Mouse (Mus musculus): ENCODE results near the gene Rhot1. TPM values are rescaled to one million over a fixed set of nuclear protein-coding genes. Genes with fewer than 3 reads are reported as not detected.

The Rhot1 gene
- polyA plus RNA-seq (2015; fragmentation: Nextera tagmentation; extraction: Ambion mirVana): 56.5 and 60.3 TPM in 2 replicates

GRCm38 (mm10) chr11:80208860-80209800 lies at the start of gene Rhot1:
Gene Rhot1 (plus strand): TSS chr11:80209019.
- Histone ChIP-seq H3K36me3 (no peaks in the 10 kb centered on the region), H3K9me3 (replicated peaks) (no peaks in the 10 kb centered on the region), H3K4me2 (peak within 1 kb of the TSS; percentile 63), H3K27ac (peak within 1 kb of the TSS; percentile 98), H3K4me1 (replicated peaks) (peaks cover 10% of the 10 kb centered on the region), H3K27me3 (no peaks in the 10 kb centered on the region), H3K9ac (peak within 1 kb of the TSS; percentile 96), H3K4me3 (peak within 1 kb of the TSS; percentile 98)
- WGBS: under 1% methylated on average over 78 of the region's 78 CpGs
- ATAC-seq (replicated peaks; ENCODE audit: insufficient number of reproducible peaks, insufficient read depth, low FRiP score, low read depth): peak; percentile 93

- H3K27me3 ChIP-seq: peaks cover 8% of the 10 kb centered on the region
- no peak overlapping the region for H3K4me2 ChIP-seq
- no peak overlapping the region for H3K9ac ChIP-seq
- no peaks in the 10 kb centered on the region for H3K36me3 ChIP-seq
- H3K4me1 ChIP-seq (replicated peaks): no peaks in the 10 kb centered on the region
- no peaks in the 10 kb centered on the region for H3K9me3 ChIP-seq (replicated peaks)
- no peak overlapping the region for H3K4me3 ChIP-seq
- no peak overlapping the region for H3K27ac ChIP-seq
- 80% methylated on average over 4 of the region's 4 CpGs for WGBS
- no peak for ATAC-seq (replicated peaks; ENCODE audit: insufficient number of reproducible peaks, insufficient read depth, low FRiP score, low read depth)
These were observed 47.8 kb upstream of the Rhot1 start for GRCm38 (mm10) chr11:80161041-80161440.

GRCm38 (mm10) chr11:80163362-80164116 lies 45.3 kb upstream of the Rhot1 start:
- Histone ChIP-seq H3K9ac (no peak overlapping the region), H3K9me3 (replicated peaks) (no peaks in the 10 kb centered on the region), H3K36me3 (no peaks in the 10 kb centered on the region), H3K4me2 (no peak overlapping the region), H3K27me3 (no peaks in the 10 kb centered on the region), H3K27ac (no peak overlapping the region), H3K4me1 (replicated peaks) (no peaks in the 10 kb centered on the region), H3K4me3 (no peak overlapping the region)
- 66% methylated on average over 7 of the region's 7 CpGs for WGBS
- ATAC-seq (replicated peaks; ENCODE audit: insufficient number of reproducible peaks, insufficient read depth, low FRiP score, low read depth): no peak

- H3K36me3 ChIP-seq: no peaks in the 10 kb centered on the region
- no peak overlapping the region for H3K27ac ChIP-seq
- WGBS: 73% methylated on average over 2 of the region's 2 CpGs
- no peaks in the 10 kb centered on the region for H3K4me1 ChIP-seq (replicated peaks)
- no peaks in the 10 kb centered on the region for H3K27me3 ChIP-seq
- H3K9ac ChIP-seq: no peak overlapping the region
- H3K4me2 ChIP-seq: no peak overlapping the region
- no peaks in the 10 kb centered on the region for H3K9me3 ChIP-seq (replicated peaks)
- H3K4me3 ChIP-seq: no peak overlapping the region
- ATAC-seq (replicated peaks; ENCODE audit: insufficient number of reproducible peaks, insufficient read depth, low FRiP score, low read depth): no peak
These were observed 44.6 kb upstream of the Rhot1 start for GRCm38 (mm10) chr11:80164224-80164623.

GRCm38 (mm10) chr11:80168121-80168520 lies 40.7 kb upstream of the Rhot1 start:
- Histone ChIP-seq H3K4me2 (no peak overlapping the region), H3K27ac (no peak overlapping the region), H3K4me3 (no peak overlapping the region), H3K9me3 (replicated peaks) (no peaks in the 10 kb centered on the region), H3K4me1 (replicated peaks) (no peaks in the 10 kb centered on the region), H3K9ac (no peak overlapping the region), H3K27me3 (no peaks in the 10 kb centered on the region), H3K36me3 (no peaks in the 10 kb centered on the region)
- WGBS: 85% methylated on average over 9 of the region's 9 CpGs
- no peak for ATAC-seq (replicated peaks; ENCODE audit: insufficient number of reproducible peaks, insufficient read depth, low FRiP score, low read depth)

GRCm38 (mm10) chr11:80168611-80169249 lies 40.1 kb upstream of the Rhot1 start:
- ATAC-seq (replicated peaks; ENCODE audit: insufficient number of reproducible peaks, insufficient read depth, low FRiP score, low read depth): no peak
- Histone ChIP-seq H3K9me3 (replicated peaks) (no peaks in the 10 kb centered on the region), H3K4me2 (no peak overlapping the region), H3K4me3 (no peak overlapping the region), H3K36me3 (no peaks in the 10 kb centered on the region), H3K27ac (no peak overlapping the region), H3K4me1 (replicated peaks) (no peaks in the 10 kb centered on the region), H3K9ac (no peak overlapping the region), H3K27me3 (no peaks in the 10 kb centered on the region)
- WGBS: 67% methylated on average over 4 of the region's 4 CpGs

- ATAC-seq (replicated peaks; ENCODE audit: insufficient number of reproducible peaks, insufficient read depth, low FRiP score, low read depth): no peak
- H3K4me2 ChIP-seq: no peak overlapping the region
These were observed 39.2 kb upstream of the Rhot1 start for GRCm38 (mm10) chr11:80169629-80170028.

GRCm38 (mm10) chr11:80170351-80170750 lies 38.5 kb upstream of the Rhot1 start:
- Histone ChIP-seq H3K9ac (no peak overlapping the region), H3K4me3 (no peak overlapping the region), H3K27me3 (no peaks in the 10 kb centered on the region), H3K36me3 (no peaks in the 10 kb centered on the region), H3K4me2 (no peak overlapping the region), H3K4me1 (replicated peaks) (no peaks in the 10 kb centered on the region), H3K9me3 (replicated peaks) (no peaks in the 10 kb centered on the region), H3K27ac (no peak overlapping the region)
- WGBS: 55% methylated on average over 5 of the region's 5 CpGs
- ATAC-seq (replicated peaks; ENCODE audit: insufficient number of reproducible peaks, insufficient read depth, low FRiP score, low read depth): no peak

More at GRCm38 (mm10) chr11:80169629-80170028, 39.2 kb upstream of the Rhot1 start:
- no peaks in the 10 kb centered on the region for H3K9me3 ChIP-seq (replicated peaks)
- WGBS: 71% methylated on average over 3 of the region's 3 CpGs
- H3K4me3 ChIP-seq: no peak overlapping the region
- no peak overlapping the region for H3K9ac ChIP-seq
- H3K27me3 ChIP-seq: no peaks in the 10 kb centered on the region
- no peaks in the 10 kb centered on the region for H3K36me3 ChIP-seq
- H3K4me1 ChIP-seq (replicated peaks): no peaks in the 10 kb centered on the region
- H3K27ac ChIP-seq: no peak overlapping the region

- no peak overlapping the region for H3K4me2 ChIP-seq
- no peak overlapping the region for H3K9ac ChIP-seq
- H3K4me3 ChIP-seq: no peak overlapping the region
- no peaks in the 10 kb centered on the region for H3K9me3 ChIP-seq (replicated peaks)
- H3K36me3 ChIP-seq: no peaks in the 10 kb centered on the region
- 62% methylated on average over 4 of the region's 4 CpGs for WGBS
- H3K4me1 ChIP-seq (replicated peaks): no peaks in the 10 kb centered on the region
- no peak for ATAC-seq (replicated peaks; ENCODE audit: insufficient number of reproducible peaks, insufficient read depth, low FRiP score, low read depth)
- H3K27ac ChIP-seq: no peak overlapping the region
- no peaks in the 10 kb centered on the region for H3K27me3 ChIP-seq
These were observed 36.9 kb upstream of the Rhot1 start for GRCm38 (mm10) chr11:80171884-80172283.

- 71% methylated on average over 11 of the region's 11 CpGs for WGBS
- no peaks in the 10 kb centered on the region for H3K27me3 ChIP-seq
- H3K9me3 ChIP-seq (replicated peaks): no peaks in the 10 kb centered on the region
- no peak for ATAC-seq (replicated peaks; ENCODE audit: insufficient number of reproducible peaks, insufficient read depth, low FRiP score, low read depth)
- H3K36me3 ChIP-seq: no peaks in the 10 kb centered on the region
- peaks cover 8% of the 10 kb centered on the region for H3K4me1 ChIP-seq (replicated peaks)
- H3K9ac ChIP-seq: no peak overlapping the region
- H3K4me3 ChIP-seq: no peak overlapping the region
- no peak overlapping the region for H3K4me2 ChIP-seq
- H3K27ac ChIP-seq: no peak overlapping the region
These were observed 34.7 kb upstream of the Rhot1 start for GRCm38 (mm10) chr11:80173963-80174670.

Data from heart, embryonic 15.5 days (tissue).